In the genomic region with DNA sequence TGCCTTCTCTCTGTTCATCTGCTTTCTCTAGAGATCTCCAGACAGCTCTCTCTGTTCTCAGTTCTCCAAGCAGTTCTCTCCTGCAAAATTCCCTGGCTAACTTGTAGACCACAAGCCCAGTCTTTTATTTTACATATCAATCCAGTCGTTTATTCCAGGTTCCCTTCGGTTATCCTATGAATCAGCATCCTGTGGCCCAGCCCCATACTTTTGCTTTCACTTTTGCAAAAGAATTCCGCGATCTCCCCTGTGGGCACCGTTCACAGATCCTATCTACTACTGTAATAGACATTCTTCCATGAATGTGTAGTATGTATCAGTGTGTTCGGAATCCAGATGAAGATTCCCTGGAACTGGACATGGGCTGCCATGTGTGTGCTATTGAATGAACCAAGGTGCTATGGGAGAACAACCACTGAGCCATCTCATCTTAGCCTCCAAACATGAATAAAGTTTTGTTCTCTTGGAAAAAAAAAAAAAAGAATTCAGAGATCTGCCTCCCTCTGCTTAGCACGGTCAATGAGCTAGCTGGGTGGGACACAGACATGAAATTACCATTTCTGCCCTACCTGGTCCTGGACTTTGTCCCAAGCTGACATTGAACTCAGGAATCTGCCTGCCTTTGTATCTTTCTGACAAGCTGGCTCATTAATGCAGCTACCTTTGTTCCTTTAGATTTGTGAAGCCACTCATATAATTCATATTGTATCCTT, we compare ENCODE assay signal across 9 mouse cellular contexts. TPM values are rescaled to one million over a fixed set of nuclear protein-coding genes. Genes with fewer than 3 reads are reported as not detected.
A peak's percentile ranks its signal among the peaks of the same experiment; 100 is the strongest.
DNase-seq lines count a peak whose midpoint lies in the region; ATAC-seq and TF ChIP-seq lines count a peak whose summit lies in the region.
"Had no signal": no experiment of that assay in that cellular context is flagged by ENCODE, and none has a peak within 500 bp of the region (broad histone marks: within the 10 kb centered on the region; RNA-seq: fewer than 3 reads in every experiment).

No protein-coding gene starts in this region.

- no peaks in the 10 kb centered on the region for H3K36me3 ChIP-seq in heart, adult 2 months (ENCODE audit: control insufficient read depth, insufficient read depth, low read length)
- H3K36me3 ChIP-seq in heart, embryonic 10.5 days: no peaks in the 10 kb centered on the region
- no peaks in the 10 kb centered on the region for H3K36me3 ChIP-seq in liver, embryonic 15.5 days (replicated peaks)
- H3K36me3 ChIP-seq in forebrain, embryonic 10.5 days (replicated peaks): no peaks in the 10 kb centered on the region
- H3K36me3 ChIP-seq: hindbrain, embryonic 13.5 days had no signal

- H3K4me2 ChIP-seq in liver, embryonic 15.5 days: peak overlapping the region; percentile 43
- H3K4me2 ChIP-seq: hindbrain, embryonic 13.5 days had no signal

- H3K27me3 ChIP-seq in heart, adult 2 months (ENCODE audit: control insufficient read depth, insufficient read depth, low read length): no peaks in the 10 kb centered on the region
- no peaks in the 10 kb centered on the region for H3K27me3 ChIP-seq in heart, embryonic 10.5 days (ENCODE audit: insufficient read depth, poor library complexity, severe bottlenecking)
- no peaks in the 10 kb centered on the region for H3K27me3 ChIP-seq in liver, embryonic 15.5 days
- no peaks in the 10 kb centered on the region for H3K27me3 ChIP-seq in forebrain, embryonic 10.5 days (ENCODE audit: poor library complexity, severe bottlenecking)
- H3K27me3 ChIP-seq: hindbrain, embryonic 13.5 days had no signal

- peak overlapping the region; percentile 12 for H3K27ac ChIP-seq in heart, adult 2 months
- H3K27ac ChIP-seq in heart, embryonic 10.5 days: no peak overlapping the region
- peak overlapping the region; percentile 87 for H3K27ac ChIP-seq in embryonic fibroblast, embryonic 13.5 days (ENCODE audit: insufficient read depth, low read length)
- H3K27ac ChIP-seq in liver, embryonic 15.5 days (replicated peaks): no peak overlapping the region
- H3K27ac ChIP-seq in forebrain, embryonic 10.5 days: no peak overlapping the region
- H3K27ac ChIP-seq: hindbrain, embryonic 13.5 days had no signal

- DNase-seq in heart, adult 2 months: peak in 1 of 2 experiments; percentile 24
- no peak for DNase-seq in heart, embryonic 10.5 days (ENCODE audit: low spot score)
- DNase-seq in urinary bladder, postnatal 4 days (ENCODE audit: low spot score in 2 of 2): no peak
- DNase-seq in forebrain, embryonic 10.5 days (ENCODE audit: extremely low spot score, low spot score): no peak

- peak overlapping the region; percentile 63 for H3K9ac ChIP-seq in heart, adult 2 months (ENCODE audit: low read depth, low read length)
- no peak overlapping the region for H3K9ac ChIP-seq in liver, embryonic 15.5 days
- H3K9ac ChIP-seq: hindbrain, embryonic 13.5 days had no signal

- no peak for TF ChIP-seq CTCF in heart, adult 2 months (IDR thresholded peaks at IDR 0.05)
- TF ChIP-seq CTCF in embryonic fibroblast, embryonic 13.5 days (IDR thresholded peaks at IDR 0.05; ENCODE audit: borderline replicate concordance, insufficient read depth, low read length): no peak

- WGBS in heart, adult 2 months: 28% methylated on average over 7 of the region's 7 CpGs
- WGBS in heart, embryonic 10.5 days: 71% methylated on average over 7 of the region's 7 CpGs
- 38% methylated on average over 7 of the region's 7 CpGs for WGBS in liver, embryonic 15.5 days (ENCODE audit: insufficient replicate concordance)
- WGBS in forebrain, embryonic 10.5 days: 83% methylated on average over 7 of the region's 7 CpGs

- H3K9me3 ChIP-seq in heart, embryonic 10.5 days: no peaks in the 10 kb centered on the region
- H3K9me3 ChIP-seq in liver, embryonic 15.5 days (replicated peaks): no peaks in the 10 kb centered on the region
- H3K9me3 ChIP-seq in forebrain, embryonic 10.5 days: no peaks in the 10 kb centered on the region
- H3K9me3 ChIP-seq: hindbrain, embryonic 13.5 days had no signal

- intact Hi-C loops in heart, adult 2 months (cut with DNase I): no loop called here

- TF ChIP-seq EP300 in heart, adult 2 months (IDR thresholded peaks at IDR 0.05; ENCODE audit: insufficient read depth, low read depth, low read length): no peak

- no peak for TF ChIP-seq POLR2A in heart, adult 2 months (IDR thresholded peaks at IDR 0.05; ENCODE audit: insufficient read depth, low read depth, low read length)
- no peak for TF ChIP-seq POLR2A in embryonic fibroblast, embryonic 13.5 days (IDR thresholded peaks at IDR 0.05; ENCODE audit: low read depth, low read length)

- H3K79me2 ChIP-seq in heart, adult 2 months (replicated peaks; ENCODE audit: control insufficient read depth, insufficient read depth, low read length): no peaks in the 10 kb centered on the region

- H3K4me1 ChIP-seq in heart, adult 2 months (ENCODE audit: control insufficient read depth, insufficient read depth, low read length): peaks cover 1% of the 10 kb centered on the region; the same call in 1 of the 2 replicates
- H3K4me1 ChIP-seq in heart, embryonic 10.5 days: no peaks in the 10 kb centered on the region
- H3K4me1 ChIP-seq in embryonic fibroblast, embryonic 13.5 days (ENCODE audit: control insufficient read depth, insufficient read depth, low read length): no peaks in the 10 kb centered on the region
- H3K4me1 ChIP-seq in liver, embryonic 15.5 days (replicated peaks): no peaks in the 10 kb centered on the region
- H3K4me1 ChIP-seq in forebrain, embryonic 10.5 days: peaks cover 9% of the 10 kb centered on the region
- H3K4me1 ChIP-seq: hindbrain, embryonic 13.5 days had no signal

- peak overlapping the region; percentile 37 for H3K4me3 ChIP-seq in heart, adult 2 months
- H3K4me3 ChIP-seq in heart, embryonic 10.5 days: no peak overlapping the region
- peak overlapping the region; percentile 2; the same call in 1 of the 2 replicates for H3K4me3 ChIP-seq in embryonic fibroblast, embryonic 13.5 days (ENCODE audit: insufficient read depth, low read length)
- H3K4me3 ChIP-seq in liver, embryonic 15.5 days (replicated peaks): peak overlapping the region; percentile 17
- no peak overlapping the region for H3K4me3 ChIP-seq in forebrain, embryonic 10.5 days
- H3K4me3 ChIP-seq: hindbrain, embryonic 13.5 days had no signal

- ATAC-seq in CD4-positive, CD25-positive, alpha-beta regulatory T cell, adult 4 months: peak; percentile 40
- ATAC-seq in liver, embryonic 15.5 days (ENCODE audit: insufficient read depth): no peak
- no peak for ATAC-seq in cerebellum, adult (ENCODE audit: insufficient number of reproducible peaks, low FRiP score, low TSS enrichment)

RNA-seq across cellular contexts. Expression of a gene that starts 23.0 kb away (rescaled TPM):
- total RNA-seq in heart, adult 2 months (2021): 10 to 100 TPM; 23.8 to 33.4 TPM
- 4.0 and 7.7 TPM in 2 replicates for polyA plus RNA-seq in heart, adult 2 months (2012; rRNA removed)
- polyA plus RNA-seq in heart, embryonic 10.5 days (2016; fragmentation: Nextera tagmentation; extraction: Ambion mirVana): 10.0 and 12.5 TPM in 2 replicates
- polyA plus RNA-seq in CD4-positive, CD25-positive, alpha-beta regulatory T cell, adult 4 months (2017; shearing (Covaris generic)): 10 to 100 TPM; 27.6 to 40.7 TPM
- polyA plus RNA-seq in embryonic fibroblast, embryonic 13.5 days (2011; ENCODE audit: insufficient read length, low read depth, missing spikeins): 41.0 and 49.3 TPM in 2 replicates
- 3.3 and 3.6 TPM in 2 replicates for polyA plus RNA-seq in liver, embryonic 15.5 days (2015; fragmentation: Nextera tagmentation; extraction: Ambion mirVana)
- polyA plus RNA-seq in forebrain, embryonic 10.5 days (2016; fragmentation: Nextera tagmentation; extraction: Ambion mirVana): 12.7 and 13.8 TPM in 2 replicates

RNA-seq across cellular contexts. Expression of a gene that starts 40.9 kb away (rescaled TPM):
- total RNA-seq in heart, adult 2 months (2021): 1 to 10 TPM; 6.1 to 7.0 TPM
- 3.2 and 7.7 TPM in 2 replicates for polyA plus RNA-seq in heart, adult 2 months (2012; rRNA removed)
- polyA plus RNA-seq in heart, embryonic 10.5 days (2016; fragmentation: Nextera tagmentation; extraction: Ambion mirVana): 7.5 and 9.5 TPM in 2 replicates
- polyA plus RNA-seq in CD4-positive, CD25-positive, alpha-beta regulatory T cell, adult 4 months (2017; shearing (Covaris generic)): 10 to 100 TPM; 20.7 to 24.1 TPM
- polyA plus RNA-seq in embryonic fibroblast, embryonic 13.5 days (2011; ENCODE audit: insufficient read length, low read depth, missing spikeins): 14.1 and 15.1 TPM in 2 replicates
- 4.0 and 4.8 TPM in 2 replicates for polyA plus RNA-seq in liver, embryonic 15.5 days (2015; fragmentation: Nextera tagmentation; extraction: Ambion mirVana)
- 11.4 and 13.6 TPM in 2 replicates for polyA plus RNA-seq in forebrain, embryonic 10.5 days (2016; fragmentation: Nextera tagmentation; extraction: Ambion mirVana)

RNA-seq across cellular contexts. Expression of a gene that starts 46.1 kb away (rescaled TPM):
- not detected for total RNA-seq in heart, adult 2 months (2021)
- polyA plus RNA-seq in heart, adult 2 months (2012; rRNA removed): 0.39 TPM in 1 of 2 replicates, not detected in the other
- 0.13 and 0.51 TPM in 2 replicates for polyA plus RNA-seq in heart, embryonic 10.5 days (2016; fragmentation: Nextera tagmentation; extraction: Ambion mirVana)
- polyA plus RNA-seq in CD4-positive, CD25-positive, alpha-beta regulatory T cell, adult 4 months (2017; shearing (Covaris generic)): under 1 TPM; 0.46 to 0.47 TPM
- polyA plus RNA-seq in embryonic fibroblast, embryonic 13.5 days (2011; ENCODE audit: insufficient read length, low read depth, missing spikeins): 0.76 TPM in 1 of 2 replicates, not detected in the other
- polyA plus RNA-seq in liver, embryonic 15.5 days (2015; fragmentation: Nextera tagmentation; extraction: Ambion mirVana): 0.20 TPM in 1 of 2 replicates, not detected in the other
- polyA plus RNA-seq in forebrain, embryonic 10.5 days (2016; fragmentation: Nextera tagmentation; extraction: Ambion mirVana): 0.67 and 0.74 TPM in 2 replicates

Comparison
In these comparisons a context has a peak if more than half of its experiments do, and no peak if none do; other contexts are left out.
1. H3K27ac ChIP-seq: peak in heart, adult 2 months (single experiment) and embryonic fibroblast, embryonic 13.5 days (single experiment); none in heart, embryonic 10.5 days (single experiment), liver, embryonic 15.5 days (single experiment) and forebrain, embryonic 10.5 days (single experiment).
2. H3K4me3 ChIP-seq: peak in heart, adult 2 months (single experiment), embryonic fibroblast, embryonic 13.5 days (single experiment) and liver, embryonic 15.5 days (single experiment); none in heart, embryonic 10.5 days (single experiment) and forebrain, embryonic 10.5 days (single experiment).